Mouse (Mus musculus): ENCODE measurements around the gene Klrb1a.
"Not testable (repeated sequence)": the region's sequence is repeated elsewhere in the genome, so short reads cannot be mapped to it uniquely, and the experiment has no call there.

Klrb1a gene

GRCm38 (mm10) chr6:128623433-128623832, at the start of gene Klrb1a:
Klrb1a (minus strand) TSS chr6:128623533.
- not testable (repeated sequence) for DNase-seq (ENCODE audit: low spot score)

GRCm38 (mm10) chr6:128669936-128670335, 46.6 kb upstream of the Klrb1a start:
- DNase-seq (ENCODE audit: low spot score) = no peak

DNA sequence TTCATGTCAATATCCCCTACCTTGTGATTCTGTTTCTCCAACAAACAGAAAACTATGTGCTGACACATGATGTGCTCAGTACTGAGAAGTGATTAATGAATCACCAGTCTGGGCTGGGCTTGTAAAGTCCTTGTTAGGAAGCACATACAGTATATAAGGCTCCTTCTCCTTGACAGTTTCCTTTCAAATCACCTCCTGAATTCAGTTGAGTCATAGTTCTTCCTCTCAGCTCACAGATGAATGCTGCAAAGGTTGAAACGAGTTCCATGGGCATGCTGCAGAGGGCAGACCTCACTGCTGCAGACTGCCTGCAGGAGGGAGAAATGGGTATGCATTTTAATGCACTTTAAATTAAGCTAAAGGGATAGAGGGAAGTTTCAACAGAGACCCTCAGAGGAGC, 38.9 kb upstream of the Klrb1a start, which contains the start of gene Clec2h:
TSS of gene Clec2h (plus strand) at position 180 of the 400 bp plus-strand sequence.
- DNase-seq (ENCODE audit: low spot score) = no peak

DNA sequence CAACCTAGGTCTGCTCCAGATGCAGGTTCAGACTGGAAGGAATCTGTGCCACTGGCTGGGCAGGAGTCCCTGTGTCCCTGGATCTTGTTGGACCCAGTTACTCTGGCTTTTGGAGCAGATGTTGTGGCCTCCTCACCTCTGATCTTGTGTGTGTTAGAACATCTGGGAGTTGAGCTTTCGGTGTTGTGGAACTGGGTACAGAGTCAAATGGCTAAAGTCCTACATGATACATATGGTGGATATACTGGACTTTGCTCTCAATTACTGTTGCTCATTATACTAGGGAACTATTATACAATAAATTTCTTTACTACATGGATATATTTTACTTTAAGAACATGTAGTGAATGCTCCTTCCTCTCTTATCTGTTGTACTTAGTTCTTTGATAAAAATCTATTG, 37.9 kb upstream of the Klrb1a start:
- no peak for DNase-seq (ENCODE audit: low spot score)

DNA sequence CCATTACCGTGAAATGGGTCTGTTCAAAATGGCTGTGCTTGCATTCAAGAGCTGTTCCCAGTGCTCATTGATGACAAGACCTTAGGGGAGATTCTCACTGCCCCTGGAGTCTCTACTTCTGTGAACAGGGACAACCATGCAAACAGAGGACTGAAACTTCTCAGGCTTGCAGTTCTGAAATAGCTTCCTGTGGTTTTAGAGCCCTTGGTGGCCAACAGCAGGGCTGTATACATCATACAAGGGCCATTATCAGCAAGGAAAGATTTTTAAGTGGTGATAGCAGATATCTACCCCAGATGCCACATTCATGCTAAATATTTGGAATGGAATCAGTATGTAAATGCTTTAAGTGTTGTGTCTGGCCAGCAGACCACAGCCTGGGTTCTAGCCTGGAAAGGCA, 29.6 kb upstream of the Klrb1a start:
- DNase-seq (ENCODE audit: low spot score) = no peak

- not testable (repeated sequence) for DNase-seq (ENCODE audit: low spot score)
Measured at GRCm38 (mm10) chr6:128650827-128651226, 27.5 kb upstream of the Klrb1a start.

GRCm38 (mm10) chr6:128650187-128650586, 26.9 kb upstream of the Klrb1a start:
- no peak for DNase-seq (ENCODE audit: low spot score)

GRCm38 (mm10) chr6:128649681-128650080, 26.3 kb upstream of the Klrb1a start:
- no peak for DNase-seq (ENCODE audit: low spot score)

- not testable (repeated sequence) for DNase-seq (ENCODE audit: low spot score)
Measured at GRCm38 (mm10) chr6:128645708-128646107, 22.4 kb upstream of the Klrb1a start.

DNA sequence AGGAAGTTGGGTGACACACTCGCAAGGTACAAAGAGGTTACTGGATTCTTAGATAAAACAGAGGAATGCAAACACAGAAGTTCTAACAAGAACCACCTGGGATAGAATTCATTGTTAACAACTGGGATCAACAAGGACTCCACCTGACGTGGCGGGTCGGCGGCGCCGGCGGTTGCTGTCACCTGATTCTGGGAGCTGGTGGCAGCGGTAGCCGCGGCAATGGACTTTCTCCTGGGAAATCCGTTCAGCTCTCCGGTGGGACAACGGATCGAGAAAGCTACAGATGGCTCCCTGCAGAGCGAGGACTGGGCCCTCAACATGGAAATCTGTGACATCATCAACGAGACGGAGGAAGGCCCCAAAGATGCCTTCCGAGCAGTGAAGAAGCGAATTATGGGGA, 21.4 kb upstream of the Klrb1a start:
- DNase-seq (ENCODE audit: low spot score) = not testable (repeated sequence)

DNA sequence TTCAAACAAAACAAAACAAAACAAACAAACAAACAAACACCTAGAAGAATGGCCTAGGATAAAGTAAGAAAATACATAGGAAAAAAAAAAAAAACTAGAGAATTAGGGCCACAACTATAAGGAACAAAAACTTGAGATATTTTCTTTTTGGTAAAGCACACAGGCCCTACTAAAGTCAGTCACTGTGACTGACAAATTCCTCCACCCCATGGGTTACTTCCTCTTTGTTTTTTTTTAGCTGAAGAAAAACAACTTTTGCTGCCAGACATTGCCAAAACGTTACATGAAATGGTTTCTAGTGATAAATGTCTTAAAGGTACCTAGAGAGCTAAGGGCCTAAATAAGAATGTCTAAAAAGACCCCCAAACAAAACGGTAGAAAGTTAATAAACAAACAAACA, 20.7 kb upstream of the Klrb1a start:
- no peak for DNase-seq (ENCODE audit: low spot score)

DNA sequence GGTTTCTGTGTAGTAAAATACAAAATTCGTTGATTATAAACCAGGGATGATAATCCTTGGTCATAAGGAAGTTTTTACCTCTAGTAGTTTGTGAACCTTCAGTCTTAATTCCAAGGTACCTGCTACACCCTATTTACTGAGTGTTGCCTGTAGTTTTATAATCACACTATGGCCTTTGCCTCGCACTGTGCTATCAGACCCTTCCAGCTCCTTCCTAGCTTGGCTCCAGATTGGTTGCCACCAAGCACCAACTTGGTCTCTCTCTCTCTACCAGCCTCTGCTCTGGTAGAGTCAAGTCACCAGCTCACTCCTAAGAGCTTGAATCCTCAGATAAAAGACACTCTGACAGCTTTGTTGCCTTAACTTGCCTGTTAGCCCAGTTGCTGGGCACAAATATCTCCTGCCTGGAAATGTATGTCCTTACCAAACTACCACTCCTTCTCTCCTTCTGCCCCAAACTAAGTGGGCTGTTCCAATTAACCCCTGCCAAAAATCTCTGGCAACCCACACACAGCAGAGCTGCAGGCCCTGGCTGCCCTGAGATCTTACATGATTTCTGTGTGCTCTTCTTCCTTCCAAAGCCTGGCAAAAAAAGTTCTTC, 17.9 kb upstream of the Klrb1a start:
- no peak for DNase-seq (ENCODE audit: low spot score)

GRCm38 (mm10) chr6:128640673-128641072, 17.3 kb upstream of the Klrb1a start:
- no peak for DNase-seq (ENCODE audit: low spot score)

DNA sequence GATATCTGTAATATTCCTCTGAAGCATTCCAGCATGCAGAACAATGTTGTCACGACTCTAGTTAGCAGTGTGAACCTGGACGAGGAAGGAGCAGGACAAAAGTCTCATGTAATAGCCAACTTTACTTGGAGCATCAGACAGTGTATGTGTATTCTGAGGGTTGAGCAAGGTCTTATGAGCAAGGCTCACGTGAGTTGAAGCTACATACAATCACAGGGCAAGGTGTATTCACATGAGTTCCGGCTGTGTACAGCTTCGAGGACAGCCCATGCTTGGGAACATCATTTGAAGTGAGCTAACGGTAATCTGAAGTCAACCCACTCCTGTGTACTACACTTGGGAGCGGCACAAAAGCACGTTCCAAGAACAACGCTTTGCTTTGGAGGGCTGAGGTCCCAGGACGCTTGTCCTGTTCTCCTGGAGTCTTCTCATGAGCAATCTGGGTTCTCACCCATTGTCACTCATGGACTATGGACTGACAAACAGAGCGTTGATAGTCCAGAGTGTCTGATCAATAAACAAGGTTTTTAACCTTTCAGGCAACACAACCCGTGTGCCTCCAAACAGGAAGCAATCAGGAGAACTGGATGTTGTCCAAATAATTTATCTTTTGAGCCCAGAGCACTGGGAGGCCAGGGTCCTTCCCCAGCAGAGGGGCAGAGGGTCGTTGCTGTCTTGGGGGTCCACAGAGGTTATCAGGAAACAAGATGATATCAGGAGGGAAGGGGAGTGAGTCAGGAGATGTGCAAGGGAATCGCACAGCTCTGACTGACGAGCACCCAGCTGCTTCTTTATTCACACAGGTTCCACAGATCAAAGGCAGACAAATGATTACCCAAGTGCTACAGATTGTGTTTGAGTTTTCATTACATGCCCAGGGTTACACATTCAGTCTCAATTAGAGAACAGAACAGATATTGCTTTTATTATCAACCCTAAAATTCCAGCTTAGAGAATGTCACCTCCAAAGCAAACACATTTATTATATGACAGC, 7.9 kb upstream of the Klrb1a start:
- not testable (repeated sequence) for DNase-seq (ENCODE audit: low spot score)

DNA sequence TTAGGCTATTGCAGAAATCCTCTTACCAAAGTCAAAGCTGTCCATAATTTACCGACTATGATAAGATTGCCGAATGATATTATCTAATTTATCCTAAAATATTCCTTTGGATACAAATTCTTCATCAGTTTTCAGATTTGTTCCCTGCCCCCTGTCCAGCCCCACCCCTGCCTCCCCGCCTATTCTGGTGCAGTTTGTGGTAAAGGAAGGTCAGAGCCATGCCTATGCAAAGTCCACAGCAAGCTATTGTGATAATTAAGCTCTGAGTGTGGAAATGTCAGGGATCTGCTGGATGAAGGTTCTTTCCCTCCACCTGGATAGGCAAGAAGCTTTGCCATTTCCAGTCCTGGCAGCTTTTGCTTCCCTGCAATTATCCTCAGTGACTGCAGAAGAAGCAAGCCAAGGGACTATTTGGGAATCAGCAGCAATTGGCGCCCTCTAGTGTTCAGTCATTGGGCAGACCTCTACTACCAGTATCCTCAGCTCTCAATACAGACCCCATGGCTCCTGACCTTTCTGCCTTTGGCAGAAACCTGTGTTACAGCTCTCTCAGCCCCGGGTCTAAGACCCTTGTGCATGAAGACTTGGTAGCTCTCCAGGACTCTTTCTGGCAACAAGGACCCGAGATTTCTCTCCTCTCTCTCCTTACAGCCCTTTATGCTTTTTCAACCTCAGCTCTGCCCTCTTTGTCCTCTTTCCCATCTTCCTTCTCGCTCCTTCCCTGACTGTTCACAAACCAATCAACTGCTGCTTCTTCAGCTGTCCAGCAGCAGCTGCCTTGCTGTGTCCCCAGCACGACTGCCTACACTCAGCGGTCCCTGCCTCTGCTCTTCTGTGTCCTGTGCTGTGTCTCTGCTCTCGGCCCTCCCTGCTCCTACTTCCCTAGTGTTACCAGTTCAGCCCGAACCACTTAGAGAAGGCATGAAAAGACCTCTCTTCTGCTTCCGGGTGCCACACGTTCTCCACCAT, 6.7 kb upstream of the Klrb1a start:
- DNase-seq (ENCODE audit: low spot score) = peak; percentile 23

- not testable (repeated sequence) for DNase-seq (ENCODE audit: low spot score)
Measured at GRCm38 (mm10) chr6:128625246-128625645, 1.9 kb upstream of the Klrb1a start.

DNA sequence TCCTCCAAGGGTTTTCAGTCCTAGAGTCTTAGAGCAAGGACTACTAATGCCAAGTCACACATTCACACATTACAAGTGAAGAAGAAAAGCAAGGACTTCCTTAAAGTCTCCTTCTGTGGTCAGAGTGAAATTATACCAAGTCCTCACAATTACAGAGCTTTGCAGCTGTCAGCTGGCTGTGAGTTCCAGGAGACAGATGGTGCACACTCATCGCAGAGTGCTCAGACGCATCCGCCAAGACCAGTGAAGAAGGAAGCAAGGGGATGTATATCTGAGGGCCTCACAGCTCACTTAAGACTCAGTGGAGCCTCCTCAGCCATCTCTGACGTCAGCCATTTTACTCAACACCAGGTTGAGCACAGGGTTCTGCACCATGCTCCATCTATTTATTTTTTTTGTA, 1.1 kb upstream of the Klrb1a start:
- no peak for DNase-seq (ENCODE audit: low spot score)

DNA sequence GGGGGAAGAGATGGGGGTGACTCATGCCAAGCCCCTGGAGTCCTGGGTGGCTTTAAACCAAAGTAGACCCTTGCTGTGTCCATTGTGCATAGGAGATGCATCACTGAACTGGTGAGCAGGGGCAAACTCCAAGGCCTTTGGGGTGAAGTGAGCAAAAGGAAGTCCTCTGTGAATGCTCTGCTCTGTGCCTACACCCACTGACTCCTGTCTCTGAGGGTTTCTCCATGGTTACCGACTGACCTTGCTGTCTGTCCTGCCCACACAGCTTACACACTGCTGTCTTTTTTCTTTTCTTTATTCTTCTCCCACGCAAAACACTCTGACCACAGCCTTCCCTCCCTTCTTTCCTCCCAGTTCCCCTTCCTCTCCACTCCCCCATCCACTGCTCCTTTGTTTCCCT, 600 bp downstream of the Klrb1a start:
- DNase-seq (ENCODE audit: low spot score) = no peak

DNA sequence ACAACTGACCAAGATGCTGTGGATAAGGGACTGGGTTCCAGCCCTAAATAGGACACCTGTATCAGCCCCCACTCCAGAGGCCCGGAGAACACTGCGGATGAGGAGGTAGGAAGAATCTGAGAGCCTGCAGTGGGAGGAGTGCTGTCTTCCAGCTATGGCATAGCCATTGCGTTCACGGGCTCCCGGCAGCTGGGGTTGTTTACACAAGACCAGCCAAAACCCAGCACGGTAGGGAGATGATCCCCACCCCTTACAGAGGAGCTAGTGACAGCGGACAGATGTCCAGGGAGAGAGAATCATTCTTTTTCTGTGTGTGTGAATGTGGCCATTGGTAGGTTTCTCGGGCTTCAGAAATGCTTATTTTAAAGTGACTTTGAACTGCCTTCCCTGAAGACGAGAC, 17.0 kb downstream of the Klrb1a start:
- no peak for DNase-seq (ENCODE audit: low spot score)

- DNase-seq (ENCODE audit: low spot score) = no peak
Measured at GRCm38 (mm10) chr6:128604512-128604911, 18.8 kb downstream of the Klrb1a start.

DNA sequence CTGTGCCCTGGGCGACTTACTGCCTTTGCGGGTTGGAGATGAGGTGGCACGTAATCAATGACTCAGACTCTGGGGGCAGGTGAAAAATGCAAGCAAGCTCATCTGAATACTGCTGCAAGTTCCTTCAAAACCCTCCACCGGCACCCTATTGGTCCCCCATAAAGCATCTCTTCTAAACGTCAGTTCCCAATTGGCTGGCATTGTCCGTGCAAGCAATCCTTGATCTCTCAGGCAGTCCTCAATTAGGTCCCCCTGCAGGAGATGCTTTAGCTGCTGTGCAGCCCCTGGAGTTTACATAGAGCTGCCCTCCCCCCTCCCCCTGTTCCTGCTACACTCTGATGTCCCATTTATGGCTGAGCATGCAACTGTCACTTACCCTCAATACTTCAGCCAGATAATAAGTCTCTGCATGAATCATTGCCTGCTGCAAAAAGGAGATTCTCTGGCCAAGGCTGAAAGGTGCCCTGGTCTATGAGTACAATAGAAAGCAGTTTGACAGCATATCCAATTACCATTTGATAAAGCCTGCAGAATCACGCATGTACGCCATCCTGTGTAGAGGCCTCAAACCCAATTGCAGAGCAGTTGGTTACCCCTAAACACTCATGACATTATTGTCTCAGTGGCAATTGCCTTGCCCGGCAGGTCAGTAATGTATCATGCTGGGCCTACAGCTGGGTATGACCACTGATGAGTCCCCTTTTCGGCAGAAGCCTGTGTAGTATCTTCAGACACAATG, 20.7 kb downstream of the Klrb1a start:
- DNase-seq (ENCODE audit: low spot score) = no peak

Data from urinary bladder, postnatal 25 days (tissue).